Mouse (Mus musculus): ENCODE results near the gene Arhgap24. TPM values are rescaled to one million over a fixed set of nuclear protein-coding genes. Genes with fewer than 3 reads are reported as not detected.

The Arhgap24 gene
- polyA plus RNA-seq, 1 experiment from 2014 or later, result 3.6 TPM

DNA sequence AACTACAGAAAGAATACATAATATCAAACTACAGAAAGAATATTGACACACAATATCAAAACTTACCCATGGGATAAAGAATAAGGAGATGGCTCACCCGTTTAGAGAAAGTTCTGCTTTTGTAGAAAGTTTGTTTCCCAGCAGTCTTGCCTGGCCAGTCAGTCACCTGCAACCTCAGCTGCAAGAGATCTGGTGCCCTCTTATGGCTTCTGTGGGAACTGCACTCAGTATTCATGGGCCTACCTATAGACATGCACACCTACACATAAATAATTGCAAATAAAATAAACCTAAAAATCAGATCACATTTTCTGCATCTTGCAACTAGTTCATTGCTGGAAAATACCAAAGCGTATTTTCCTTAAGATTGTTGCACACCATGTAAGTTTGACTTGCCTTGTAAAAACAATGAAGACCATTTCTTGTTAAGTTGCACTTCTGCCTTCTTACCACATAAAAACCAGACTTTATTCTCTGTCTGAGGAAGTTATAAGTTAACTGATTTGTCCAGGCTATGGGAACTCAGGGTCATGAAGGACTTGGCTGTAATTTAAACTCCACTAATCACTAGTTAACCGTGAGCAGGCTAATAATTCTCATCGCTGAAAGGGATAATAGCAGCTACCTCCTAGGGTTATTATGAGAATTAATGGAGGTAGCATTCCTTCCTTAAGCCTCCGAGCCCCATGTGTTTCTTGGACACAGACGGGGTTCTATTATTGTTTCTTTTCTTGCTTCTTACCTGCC, 285.3 kb downstream of the Arhgap24 start:
- no peaks in the 10 kb centered on the region for H3K4me1 ChIP-seq (ENCODE audit: control insufficient read depth, low read depth, low read length)
- WGBS (ENCODE audit: insufficient replicate concordance), result 55% methylated on average over 6 of the region's 6 CpGs
- H3K36me3 ChIP-seq (ENCODE audit: control insufficient read depth, insufficient read depth), result no peaks in the 10 kb centered on the region
- H3K27ac ChIP-seq (ENCODE audit: low read length), result no peak overlapping the region
- ATAC-seq (ENCODE audit: low read depth), result no peak
- no peak overlapping the region for H3K4me3 ChIP-seq (ENCODE audit: low read depth, low read length)
- H3K4me2 ChIP-seq (ENCODE audit: low read depth, low read length), result no peak overlapping the region
- no peaks in the 10 kb centered on the region for H3K9me3 ChIP-seq (replicated peaks; ENCODE audit: control insufficient read depth, low read length)
- no peak overlapping the region for H3K9ac ChIP-seq (ENCODE audit: low read depth, low read length)
- H3K27me3 ChIP-seq (ENCODE audit: control insufficient read depth, insufficient read depth, low read depth, low read length), result no peaks in the 10 kb centered on the region

DNA sequence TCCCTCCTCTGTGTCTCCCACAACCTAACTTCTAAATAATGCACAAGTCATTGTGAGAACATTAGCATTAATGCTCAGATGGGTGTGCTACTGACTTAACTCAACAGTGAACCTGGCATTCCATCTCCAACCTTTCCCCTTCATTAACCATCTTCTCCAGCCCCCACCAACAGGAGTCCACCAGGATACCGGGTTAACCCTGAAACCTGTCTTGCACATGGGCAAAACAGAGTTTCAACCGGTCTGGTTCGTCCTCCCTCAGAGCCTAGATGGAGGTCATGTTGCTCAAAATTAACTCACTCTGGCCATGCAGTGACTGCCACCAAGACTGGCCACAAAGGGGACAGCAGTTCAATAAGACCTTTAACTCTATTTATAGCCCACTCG, 285.9 kb downstream of the Arhgap24 start:
- Histone ChIP-seq H3K9ac (ENCODE audit: low read depth, low read length) (no peak overlapping the region), H3K4me2 (ENCODE audit: low read depth, low read length) (no peak overlapping the region)

DNA sequence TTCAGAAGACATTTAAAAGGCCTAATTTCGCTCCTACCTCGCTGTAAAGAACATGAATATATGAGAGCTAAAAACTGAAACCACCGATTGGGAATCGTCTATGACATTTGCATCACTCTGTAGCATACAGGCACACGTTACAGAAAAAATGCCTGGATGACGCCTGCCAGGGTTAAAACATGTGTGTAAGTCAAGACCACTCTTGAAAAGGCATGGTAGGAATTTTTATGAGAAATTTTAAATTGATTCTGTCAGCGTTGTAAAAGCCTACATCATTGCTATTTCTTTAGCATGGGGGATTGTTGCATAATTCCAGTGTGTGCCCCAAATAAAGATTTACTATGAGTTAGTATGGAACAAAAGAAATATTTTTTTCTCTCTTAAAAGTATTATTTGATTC, 286.6 kb downstream of the Arhgap24 start:
- no peaks in the 10 kb centered on the region for H3K9me3 ChIP-seq (replicated peaks; ENCODE audit: control insufficient read depth, low read length)
- H3K4me3 ChIP-seq (ENCODE audit: low read depth, low read length), result no peak overlapping the region
- WGBS (ENCODE audit: insufficient replicate concordance), result 63% methylated on average over 7 of the region's 7 CpGs
- ATAC-seq (ENCODE audit: low read depth), result no peak
- no peak overlapping the region for H3K9ac ChIP-seq (ENCODE audit: low read depth, low read length)
- H3K27me3 ChIP-seq (ENCODE audit: control insufficient read depth, insufficient read depth, low read depth, low read length), result no peaks in the 10 kb centered on the region
- no peaks in the 10 kb centered on the region for H3K36me3 ChIP-seq (ENCODE audit: control insufficient read depth, insufficient read depth)
- no peak overlapping the region for H3K27ac ChIP-seq (ENCODE audit: low read length)
- no peaks in the 10 kb centered on the region for H3K4me1 ChIP-seq (ENCODE audit: control insufficient read depth, low read depth, low read length)
- no peak overlapping the region for H3K4me2 ChIP-seq (ENCODE audit: low read depth, low read length)

More for the DNA sequence above, 285.9 kb downstream of the Arhgap24 start:
- Histone ChIP-seq H3K27me3 (ENCODE audit: control insufficient read depth, insufficient read depth, low read depth, low read length) (no peaks in the 10 kb centered on the region), H3K9me3 (replicated peaks; ENCODE audit: control insufficient read depth, low read length) (no peaks in the 10 kb centered on the region), H3K4me1 (ENCODE audit: control insufficient read depth, low read depth, low read length) (no peaks in the 10 kb centered on the region), H3K36me3 (ENCODE audit: control insufficient read depth, insufficient read depth) (no peaks in the 10 kb centered on the region), H3K27ac (ENCODE audit: low read length) (no peak overlapping the region), H3K4me3 (ENCODE audit: low read depth, low read length) (no peak overlapping the region)
- no peak for ATAC-seq (ENCODE audit: low read depth)
- 73% methylated on average over 4 of the region's 4 CpGs for WGBS (ENCODE audit: insufficient replicate concordance)

DNA sequence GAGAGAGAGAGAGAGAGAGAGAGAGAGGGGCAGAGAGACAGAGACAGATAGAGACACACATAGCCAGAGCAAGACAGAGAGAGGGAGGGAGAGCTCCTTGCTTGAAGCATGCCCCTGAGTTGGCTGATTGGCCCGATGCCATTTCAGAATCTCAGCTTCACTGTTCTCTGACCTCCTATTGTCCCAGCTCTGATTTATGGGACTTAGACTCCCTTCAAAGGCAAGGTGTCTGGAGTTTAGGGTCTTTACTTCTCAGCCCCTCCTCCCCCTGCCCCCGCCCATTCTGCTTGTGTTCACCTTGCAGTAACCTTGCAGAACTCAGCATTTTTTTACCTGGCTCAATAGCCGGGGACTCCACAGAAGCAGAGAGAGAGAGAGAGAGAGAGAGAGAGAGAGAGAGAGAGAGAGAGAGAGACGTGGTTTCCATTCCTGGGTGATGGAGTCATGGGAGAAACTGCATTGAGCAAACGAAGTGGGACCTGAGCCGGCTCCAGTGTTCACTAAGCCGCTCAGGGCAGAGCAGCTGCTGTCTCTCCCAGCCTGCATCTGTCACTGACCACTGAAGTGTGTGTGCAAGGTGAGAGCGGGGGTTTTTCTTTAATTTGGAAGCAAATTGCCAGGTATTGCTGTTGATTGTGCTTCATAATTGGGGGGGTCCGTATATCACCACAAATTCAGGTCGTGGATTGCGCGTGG, 287.3 kb downstream of the Arhgap24 start:
- H3K36me3 ChIP-seq (ENCODE audit: control insufficient read depth, insufficient read depth), result no peaks in the 10 kb centered on the region
- H3K9ac ChIP-seq (ENCODE audit: low read depth, low read length), result no peak overlapping the region
- no peak overlapping the region for H3K4me3 ChIP-seq (ENCODE audit: low read depth, low read length)
- WGBS (ENCODE audit: insufficient replicate concordance), result 55% methylated on average over 12 of the region's 12 CpGs
- no peaks in the 10 kb centered on the region for H3K4me1 ChIP-seq (ENCODE audit: control insufficient read depth, low read depth, low read length)
- H3K27ac ChIP-seq (ENCODE audit: low read length), result no peak overlapping the region
- no peak for ATAC-seq (ENCODE audit: low read depth)
- H3K9me3 ChIP-seq (replicated peaks; ENCODE audit: control insufficient read depth, low read length), result no peaks in the 10 kb centered on the region
- no peak overlapping the region for H3K4me2 ChIP-seq (ENCODE audit: low read depth, low read length)
- no peaks in the 10 kb centered on the region for H3K27me3 ChIP-seq (ENCODE audit: control insufficient read depth, insufficient read depth, low read depth, low read length)

DNA sequence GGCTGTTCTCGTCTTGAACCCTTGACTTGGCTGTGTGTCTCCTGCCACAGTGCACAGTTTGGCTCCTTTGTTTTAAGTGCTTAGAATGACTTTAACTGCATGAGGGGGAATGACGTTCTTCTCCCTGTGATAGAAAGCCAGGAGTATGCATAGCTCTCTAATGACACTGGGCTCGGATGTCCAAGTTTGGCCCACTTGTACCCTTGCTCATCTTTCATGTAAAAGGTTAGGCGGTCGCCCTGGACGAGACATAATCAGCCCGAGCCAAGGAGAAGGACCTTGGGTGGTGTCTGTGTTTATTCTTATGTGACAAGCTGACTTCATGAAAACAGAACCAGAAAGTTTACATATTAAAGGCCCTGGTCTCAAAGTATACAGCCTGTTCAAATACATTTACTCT, 289.4 kb downstream of the Arhgap24 start:
- Histone ChIP-seq H3K36me3 (ENCODE audit: control insufficient read depth, insufficient read depth) (no peaks in the 10 kb centered on the region), H3K27me3 (ENCODE audit: control insufficient read depth, insufficient read depth, low read depth, low read length) (no peaks in the 10 kb centered on the region), H3K4me2 (ENCODE audit: low read depth, low read length) (no peak overlapping the region), H3K4me1 (ENCODE audit: control insufficient read depth, low read depth, low read length) (no peaks in the 10 kb centered on the region), H3K4me3 (ENCODE audit: low read depth, low read length) (no peak overlapping the region), H3K9me3 (replicated peaks; ENCODE audit: control insufficient read depth, low read length) (no peaks in the 10 kb centered on the region), H3K9ac (ENCODE audit: low read depth, low read length) (no peak overlapping the region), H3K27ac (ENCODE audit: low read length) (no peak overlapping the region)
- no peak for ATAC-seq (ENCODE audit: low read depth)
- 62% methylated on average over 7 of the region's 7 CpGs for WGBS (ENCODE audit: insufficient replicate concordance)

DNA sequence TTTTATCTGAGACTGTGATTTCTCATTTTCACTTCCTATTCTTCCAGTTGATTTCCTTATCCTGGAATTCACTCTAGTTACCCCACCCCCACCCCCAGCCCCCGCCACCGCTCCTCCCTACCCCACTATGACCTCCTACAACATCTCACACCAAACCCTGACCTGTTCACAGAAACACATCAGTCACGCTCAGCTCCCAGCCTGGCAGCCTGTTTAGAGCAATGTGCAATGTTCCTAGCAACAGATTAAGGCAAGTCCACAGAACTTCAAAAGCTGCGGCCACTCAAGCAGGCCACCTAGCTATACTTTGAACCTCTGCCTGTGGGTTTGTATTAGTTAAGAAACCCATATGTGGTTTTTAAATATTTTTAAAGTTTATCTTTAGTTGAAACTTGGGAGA, 293.3 kb downstream of the Arhgap24 start:
- H3K27me3 ChIP-seq (ENCODE audit: control insufficient read depth, insufficient read depth, low read depth, low read length), result no peaks in the 10 kb centered on the region
- no peak overlapping the region for H3K9ac ChIP-seq (ENCODE audit: low read depth, low read length)
- H3K27ac ChIP-seq (ENCODE audit: low read length), result no peak overlapping the region
- no peak for ATAC-seq (ENCODE audit: low read depth)
- no peak overlapping the region for H3K4me2 ChIP-seq (ENCODE audit: low read depth, low read length)
- no peaks in the 10 kb centered on the region for H3K9me3 ChIP-seq (replicated peaks; ENCODE audit: control insufficient read depth, low read length)
- H3K36me3 ChIP-seq (ENCODE audit: control insufficient read depth, insufficient read depth), result no peaks in the 10 kb centered on the region
- no peak overlapping the region for H3K4me3 ChIP-seq (ENCODE audit: low read depth, low read length)
- no peaks in the 10 kb centered on the region for H3K4me1 ChIP-seq (ENCODE audit: control insufficient read depth, low read depth, low read length)
- WGBS (ENCODE audit: insufficient replicate concordance), result 68% methylated on average over 4 of the region's 4 CpGs

DNA sequence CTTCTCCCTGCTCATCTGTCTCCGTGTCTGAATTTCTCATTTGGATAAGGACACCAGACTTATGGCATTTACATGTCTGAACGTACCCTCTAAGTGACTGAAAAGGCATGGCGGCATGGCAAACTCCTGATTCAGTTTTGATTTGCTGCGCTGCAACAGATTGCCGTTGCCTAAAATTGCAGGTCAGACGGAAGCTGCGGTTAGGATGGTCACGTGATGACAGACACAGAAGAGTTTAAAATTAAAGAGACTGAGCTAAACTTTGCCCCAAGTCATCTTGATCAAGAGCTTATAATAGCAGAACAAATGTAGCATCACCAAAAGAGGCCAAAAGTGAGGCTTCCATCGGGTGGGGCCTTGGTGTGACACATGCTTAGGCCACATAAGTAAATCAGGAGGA, 296.1 kb downstream of the Arhgap24 start:
- Histone ChIP-seq H3K9ac (ENCODE audit: low read depth, low read length) (no peak overlapping the region), H3K4me3 (ENCODE audit: low read depth, low read length) (no peak overlapping the region), H3K4me1 (ENCODE audit: control insufficient read depth, low read depth, low read length) (no peaks in the 10 kb centered on the region), H3K27me3 (ENCODE audit: control insufficient read depth, insufficient read depth, low read depth, low read length) (no peaks in the 10 kb centered on the region), H3K27ac (ENCODE audit: low read length) (no peak overlapping the region), H3K4me2 (ENCODE audit: low read depth, low read length) (no peak overlapping the region), H3K9me3 (replicated peaks; ENCODE audit: control insufficient read depth, low read length) (no peaks in the 10 kb centered on the region), H3K36me3 (ENCODE audit: control insufficient read depth, insufficient read depth) (no peaks in the 10 kb centered on the region)
- WGBS (ENCODE audit: insufficient replicate concordance), result 76% methylated on average over 9 of the region's 9 CpGs
- ATAC-seq (ENCODE audit: low read depth), result no peak

DNA sequence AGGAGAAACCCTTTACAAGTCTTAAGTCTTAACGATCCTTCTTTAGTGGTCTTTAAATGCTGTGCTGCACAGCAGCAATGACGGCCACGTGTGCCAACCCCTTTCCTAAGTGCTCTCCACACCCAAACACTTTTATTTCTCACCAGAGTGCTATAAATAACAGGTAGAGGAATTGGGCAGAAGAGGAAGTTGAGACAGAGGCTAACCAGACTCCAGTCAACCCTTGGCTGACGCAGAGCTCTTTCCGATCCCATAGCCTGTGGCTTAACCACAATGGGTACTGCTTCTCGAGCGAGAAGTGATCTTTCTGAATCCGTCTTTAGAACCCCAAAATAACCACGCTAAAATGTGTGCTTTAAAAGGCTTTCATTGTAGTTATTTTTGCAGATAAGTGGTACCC, 296.7 kb downstream of the Arhgap24 start:
- no peaks in the 10 kb centered on the region for H3K27me3 ChIP-seq (ENCODE audit: control insufficient read depth, insufficient read depth, low read depth, low read length)
- WGBS (ENCODE audit: insufficient replicate concordance), result 20% methylated on average over 9 of the region's 9 CpGs
- H3K4me3 ChIP-seq (ENCODE audit: low read depth, low read length), result no peak overlapping the region
- no peaks in the 10 kb centered on the region for H3K9me3 ChIP-seq (replicated peaks; ENCODE audit: control insufficient read depth, low read length)
- H3K27ac ChIP-seq (ENCODE audit: low read length), result no peak overlapping the region
- H3K9ac ChIP-seq (ENCODE audit: low read depth, low read length), result no peak overlapping the region
- no peak for ATAC-seq (ENCODE audit: low read depth)
- H3K4me1 ChIP-seq (ENCODE audit: control insufficient read depth, low read depth, low read length), result no peaks in the 10 kb centered on the region
- H3K36me3 ChIP-seq (ENCODE audit: control insufficient read depth, insufficient read depth), result no peaks in the 10 kb centered on the region
- H3K4me2 ChIP-seq (ENCODE audit: low read depth, low read length), result no peak overlapping the region

DNA sequence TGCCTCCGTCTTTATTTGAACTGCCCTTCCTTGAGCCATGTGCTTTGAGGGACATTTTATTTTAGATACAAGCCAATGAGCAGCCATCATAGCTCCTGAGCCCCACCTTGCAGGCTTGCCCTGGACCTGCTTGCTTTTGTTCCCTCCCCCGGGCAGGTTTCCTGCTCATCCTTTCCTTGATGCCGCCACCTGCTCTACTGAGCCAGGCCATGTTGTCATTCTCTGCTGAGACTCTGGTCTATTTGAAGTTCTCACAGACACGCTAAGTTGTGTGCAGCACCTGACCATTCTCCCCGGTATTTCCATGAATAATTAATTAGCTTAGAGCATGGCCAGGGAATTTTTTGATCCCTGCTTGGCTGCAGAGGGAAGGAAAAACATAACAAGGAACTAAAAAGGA, 297.1 kb downstream of the Arhgap24 start:
- Histone ChIP-seq H3K9me3 (replicated peaks; ENCODE audit: control insufficient read depth, low read length) (no peaks in the 10 kb centered on the region), H3K9ac (ENCODE audit: low read depth, low read length) (no peak overlapping the region), H3K27ac (ENCODE audit: low read length) (no peak overlapping the region), H3K4me3 (ENCODE audit: low read depth, low read length) (no peak overlapping the region), H3K4me2 (ENCODE audit: low read depth, low read length) (no peak overlapping the region), H3K4me1 (ENCODE audit: control insufficient read depth, low read depth, low read length) (no peaks in the 10 kb centered on the region), H3K27me3 (ENCODE audit: control insufficient read depth, insufficient read depth, low read depth, low read length) (no peaks in the 10 kb centered on the region), H3K36me3 (ENCODE audit: control insufficient read depth, insufficient read depth) (no peaks in the 10 kb centered on the region)
- ATAC-seq (ENCODE audit: low read depth), result no peak
- WGBS (ENCODE audit: insufficient replicate concordance), result 22% methylated on average over 5 of the region's 5 CpGs
